Comparison of ENCODE assay signal across 12 mouse cellular contexts in the genomic region with DNA sequence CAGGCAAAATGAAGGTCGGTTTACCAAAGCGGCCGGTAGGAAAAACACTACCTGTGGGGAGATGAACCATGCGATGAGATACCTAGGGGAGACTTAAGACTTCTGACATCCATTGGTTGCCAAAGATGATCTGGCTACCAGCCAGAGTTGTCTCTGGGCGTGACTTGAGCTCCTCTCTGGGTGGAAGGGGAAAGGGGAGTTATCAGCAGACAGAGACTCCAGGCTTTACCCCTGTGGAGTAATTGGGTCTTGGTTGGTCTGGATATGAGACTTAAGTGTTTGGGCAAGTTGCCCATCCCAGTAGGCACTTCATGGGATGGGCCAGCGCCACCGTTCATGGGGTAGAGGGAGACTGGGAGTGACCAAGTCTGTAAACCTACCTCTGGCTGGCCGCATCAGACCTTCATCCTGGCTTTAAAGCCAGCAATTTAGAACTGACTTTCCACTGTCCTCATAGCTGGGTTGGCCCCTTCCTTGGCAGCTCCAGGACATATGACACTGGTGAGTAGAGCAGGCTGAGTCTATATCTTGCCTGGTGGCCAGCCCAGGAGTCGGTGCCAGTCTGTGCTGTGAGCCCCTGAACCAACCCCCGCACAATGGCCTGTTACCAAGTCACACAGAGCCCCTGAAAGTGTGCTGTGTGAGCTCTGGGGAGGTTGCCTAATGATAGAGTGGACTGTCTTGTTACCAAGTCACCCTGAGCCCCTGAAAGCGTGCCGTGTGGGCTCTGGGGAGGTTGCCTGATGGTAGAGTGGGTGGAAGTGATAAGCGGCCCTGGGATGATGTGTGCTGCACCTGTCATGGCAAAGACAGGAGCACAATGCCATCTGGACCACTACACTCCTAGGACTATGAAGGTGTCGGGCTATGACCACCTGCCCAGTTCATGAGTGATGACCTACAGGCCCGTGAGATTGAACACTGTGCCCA. TPM values are rescaled to one million over a fixed set of nuclear protein-coding genes. Genes with fewer than 3 reads are reported as not detected.
DNase-seq lines count a peak whose midpoint lies in the region; ATAC-seq lines count a peak whose summit lies in the region.
"Had no signal": no experiment of that assay in that cellular context is flagged by ENCODE, and none has a peak within 500 bp of the region (broad histone marks: within the 10 kb centered on the region; RNA-seq: fewer than 3 reads in every experiment).

No protein-coding gene starts in this region.

- no peaks in the 10 kb centered on the region for H3K9me3 ChIP-seq in hindbrain, embryonic 15.5 days
- no peaks in the 10 kb centered on the region for H3K9me3 ChIP-seq in hindbrain, embryonic 14.5 days (ENCODE audit: control insufficient read depth, low read length)
- H3K9me3 ChIP-seq in heart, embryonic 16.5 days (replicated peaks; ENCODE audit: control insufficient read depth, low read length), result peaks cover 6% of the 10 kb centered on the region
- H3K9me3 ChIP-seq in limb, embryonic 10.5 days (replicated peaks), result no peaks in the 10 kb centered on the region

- no peak overlapping the region for H3K4me2 ChIP-seq in hindbrain, embryonic 15.5 days
- H3K4me2 ChIP-seq in hindbrain, embryonic 14.5 days (replicated peaks), result no peak overlapping the region
- H3K4me2 ChIP-seq in heart, embryonic 16.5 days (ENCODE audit: low read depth, low read length), result no peak overlapping the region

- no peaks in the 10 kb centered on the region for H3K27me3 ChIP-seq in hindbrain, embryonic 15.5 days
- H3K27me3 ChIP-seq in hindbrain, embryonic 14.5 days (ENCODE audit: control insufficient read depth, insufficient read depth, low read length), result no peaks in the 10 kb centered on the region
- H3K27me3 ChIP-seq in heart, embryonic 16.5 days (ENCODE audit: control insufficient read depth, insufficient read depth, low read length), result no peaks in the 10 kb centered on the region
- no peaks in the 10 kb centered on the region for H3K27me3 ChIP-seq in limb, embryonic 10.5 days (ENCODE audit: low read depth, poor library complexity, severe bottlenecking)

- ATAC-seq in hindbrain, embryonic 15.5 days (ENCODE audit: low FRiP score, low read depth), result peak; percentile 37; the same call in 1 of the 2 replicates
- no peak for ATAC-seq in hindbrain, embryonic 14.5 days (ENCODE audit: low FRiP score)
- 0 out of 2 replicates have a peak, but pooled peaks have one; percentile 21 for ATAC-seq in heart, embryonic 16.5 days (replicated peaks; ENCODE audit: extremely low read depth, insufficient read depth, low FRiP score)

- no peak overlapping the region for H3K4me3 ChIP-seq in hindbrain, embryonic 15.5 days
- no peak overlapping the region for H3K4me3 ChIP-seq in hindbrain, embryonic 14.5 days (replicated peaks; ENCODE audit: low read length)
- H3K4me3 ChIP-seq in heart, embryonic 16.5 days (ENCODE audit: low read length), result no peak overlapping the region
- H3K4me3 ChIP-seq in limb, embryonic 10.5 days, result no peak overlapping the region

- H3K27ac ChIP-seq in hindbrain, embryonic 15.5 days (replicated peaks), result no peak overlapping the region
- no peak overlapping the region for H3K27ac ChIP-seq in hindbrain, embryonic 14.5 days
- peak overlapping the region; percentile 89 for H3K27ac ChIP-seq in heart, embryonic 16.5 days (ENCODE audit: low read length)
- H3K27ac ChIP-seq in limb, embryonic 10.5 days, result no peak overlapping the region
- H3K27ac ChIP-seq: macrophage had no signal

- no peaks in the 10 kb centered on the region for H3K36me3 ChIP-seq in hindbrain, embryonic 15.5 days
- H3K36me3 ChIP-seq in hindbrain, embryonic 14.5 days (replicated peaks; ENCODE audit: control insufficient read depth, insufficient read depth), result no peaks in the 10 kb centered on the region
- no peaks in the 10 kb centered on the region for H3K36me3 ChIP-seq in heart, embryonic 16.5 days (ENCODE audit: control insufficient read depth, insufficient read depth)
- H3K36me3 ChIP-seq in limb, embryonic 10.5 days, result no peaks in the 10 kb centered on the region

- H3K9ac ChIP-seq in hindbrain, embryonic 15.5 days, result no peak overlapping the region
- H3K9ac ChIP-seq in hindbrain, embryonic 14.5 days, result no peak overlapping the region
- no peak overlapping the region for H3K9ac ChIP-seq in heart, embryonic 16.5 days (ENCODE audit: low read length)

- WGBS in hindbrain, embryonic 15.5 days, result 84% methylated on average over 15 of the region's 15 CpGs
- 87% methylated on average over 15 of the region's 15 CpGs for WGBS in hindbrain, embryonic 14.5 days
- WGBS in heart, embryonic 16.5 days, result 73% methylated on average over 15 of the region's 15 CpGs
- 92% methylated on average over 15 of the region's 15 CpGs for WGBS in limb, embryonic 10.5 days

- no peaks in the 10 kb centered on the region for H3K4me1 ChIP-seq in hindbrain, embryonic 15.5 days (replicated peaks)
- no peaks in the 10 kb centered on the region for H3K4me1 ChIP-seq in hindbrain, embryonic 14.5 days (replicated peaks; ENCODE audit: control insufficient read depth, insufficient read depth, low read length)
- peaks cover 20% of the 10 kb centered on the region for H3K4me1 ChIP-seq in heart, embryonic 16.5 days (ENCODE audit: control insufficient read depth, insufficient read depth, low read length)
- H3K4me1 ChIP-seq in limb, embryonic 10.5 days, result no peaks in the 10 kb centered on the region

- DNase-seq in hindbrain, embryonic 14.5 days (ENCODE audit: low spot score), result no peak
- DNase-seq in c-Kit-positive CD71-positive TER-119-positive erythroid progenitor cells, embryonic 14.5 days (ENCODE audit: low spot score), result peak; percentile 88
- peak; percentile 7 for DNase-seq in naive thymus-derived CD4-positive, alpha-beta T cell, adult 2 months (ENCODE audit: low read depth)
- DNase-seq in limb, embryonic 10.5 days (ENCODE audit: low spot score), result no peak
- no peak for DNase-seq in kidney, adult 8-10 months
- no peak for DNase-seq in layer of hippocampus, postnatal 10 days (ENCODE audit: low spot score in 2 of 2)
- DNase-seq: adrenal gland, postnatal 10 days; gastrocnemius, postnatal 10 days; thymus, adult 2 months had no signal

RNA-seq across cellular contexts. Expression of gene Mxi1, which starts 52.4 kb away (rescaled TPM):
- polyA plus RNA-seq in hindbrain, embryonic 15.5 days (2015; fragmentation: Nextera tagmentation; extraction: Ambion mirVana), result 48.7 and 52.7 TPM in 2 replicates
- polyA plus RNA-seq in hindbrain, embryonic 14.5 days (2014; fragmentation: Nextera tagmentation; extraction: Ambion mirVana), result 50.4 and 51.1 TPM in 2 replicates
- 28.7 and 40.7 TPM in 2 replicates for polyA plus RNA-seq in heart, embryonic 16.5 days (2015; fragmentation: Nextera tagmentation; extraction: Ambion mirVana)
- polyA plus RNA-seq in limb, embryonic 10.5 days (2016; fragmentation: Nextera tagmentation; extraction: Ambion mirVana), result 28.6 and 32.4 TPM in 2 replicates
- 10 to 100 TPM; 52.0 to 57.0 TPM for total RNA-seq in layer of hippocampus, postnatal 10 days (2021)

Comparison
In these comparisons a context has a peak if more than half of its experiments do, and no peak if none do; other contexts are left out.
1. DNase-seq: peak in c-Kit-positive CD71-positive TER-119-positive erythroid progenitor cells, embryonic 14.5 days (single experiment) and naive thymus-derived CD4-positive, alpha-beta T cell, adult 2 months (single experiment); none in hindbrain, embryonic 14.5 days (single experiment), limb, embryonic 10.5 days (single experiment), kidney, adult 8-10 months (0 of 2) and layer of hippocampus, postnatal 10 days (0 of 2).